Mouse (Mus musculus) hindbrain, embryonic 15.5 days (tissue): ENCODE results near the gene Kcnk5. TPM values are rescaled to one million over a fixed set of nuclear protein-coding genes. Genes with fewer than 3 reads are reported as not detected.

Experiments
- ATAC-seq: fragments of 200-750 bp; cut with Nextera tagmentation; 2 replicates; pipeline ENCODE4 v1.8.0; 2017; ENCODE audit warnings: low read depth, moderate number of reproducible peaks, moderate TSS enrichment; ENCODE audit not compliant: low FRiP score
- H3K27ac ChIP-seq: fragments of 300-500 bp; sonication (generic); replicated peaks from 2 replicates; pipeline ENCODE4 v1.5.1; 2015; ENCODE audit warnings: mild to moderate bottlenecking, inconsistent platforms
- H3K27me3 ChIP-seq: fragments of 300-500 bp; sonication (generic); 2 replicates; pipeline ENCODE4 v1.6.1; 2015; ENCODE audit warnings: control low read depth, inconsistent platforms
- H3K36me3 ChIP-seq: fragments of 300-500 bp; sonication (generic); 2 replicates; pipeline ENCODE4 v1.6.1; 2015; ENCODE audit warnings: control low read depth, inconsistent platforms
- H3K4me1 ChIP-seq: fragments of 300-500 bp; sonication (generic); replicated peaks from 2 replicates; pipeline ENCODE4 v1.6.1; 2015; ENCODE audit warnings: control low read depth, inconsistent platforms
- H3K4me2 ChIP-seq: fragments of 300-500 bp; sonication (generic); 2 replicates; pipeline ENCODE4 v1.6.1; 2015; ENCODE audit warnings: moderate library complexity, mild to moderate bottlenecking, inconsistent platforms
- H3K4me3 ChIP-seq: fragments of 300-500 bp; sonication (generic); 2 replicates; pipeline ENCODE4 v1.5.1; 2015; ENCODE audit warnings: mild to moderate bottlenecking, inconsistent platforms
- H3K9ac ChIP-seq: fragments of 300-500 bp; sonication (generic); 2 replicates; pipeline ENCODE4 v1.6.1; 2015; ENCODE audit warnings: inconsistent platforms
- H3K9me3 ChIP-seq: fragments of 300-500 bp; sonication (generic); 2 replicates; pipeline ENCODE4 v1.6.1; 2016; ENCODE audit warnings: control low read depth, inconsistent platforms
- WGBS: fragments of 180-500 bp; shearing (Covaris S2); methylation state at CpG from one replicate; pipeline ENCODE4 v1.1.7; 2015; 5-methylcytosine and 5-hydroxymethylcytosine counted together
- polyA plus RNA-seq: library from polyadenylated mRNA; unstranded; fragments of >200 nt; fragmentation: Nextera tagmentation; extraction: Ambion mirVana; gene quantifications from 2 replicates; pipeline ENCODE4 v1.2.1, GENCODE M21; 2015

The Kcnk5 gene
- 1.3 and 1.9 TPM in 2 replicates for polyA plus RNA-seq

DNA sequence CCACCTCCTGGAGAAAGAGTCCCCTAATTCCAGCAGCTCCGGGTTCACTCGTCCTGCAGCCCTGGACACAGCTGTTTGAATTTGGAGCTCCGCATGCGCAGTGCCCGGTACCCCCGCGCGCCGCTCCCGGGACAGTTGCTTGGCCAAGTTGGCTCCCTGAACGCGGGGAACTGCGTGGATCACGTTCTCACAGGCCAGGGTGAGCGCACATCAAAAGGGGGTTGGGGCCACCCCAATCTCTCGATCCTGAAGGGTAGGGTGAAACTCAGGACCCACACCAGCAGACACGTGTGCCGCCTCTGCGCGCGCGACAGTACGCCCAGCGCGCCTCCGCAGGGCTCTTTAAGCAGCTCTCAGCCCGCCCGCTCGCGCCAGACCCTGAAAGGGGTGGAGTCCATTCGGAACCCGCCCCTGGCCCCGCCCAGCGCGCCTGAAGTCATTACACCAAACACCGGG, at the start of gene Kcnk5:
Kcnk5 (minus strand) TSS at position 344 of the 456 bp plus-strand sequence.
- 0% methylated on average over 36 of the region's 36 CpGs for WGBS
- H3K4me1 ChIP-seq, result peaks cover 11% of the 10 kb centered on the region

GRCm38 (mm10) chr14:20230063-20230491, 48.5 kb upstream of the Kcnk5 start:
- no peak for ATAC-seq
- Histone ChIP-seq H3K4me1 (peaks cover 8% of the 10 kb centered on the region), H3K27me3 (no peaks in the 10 kb centered on the region), H3K4me2 (no peak overlapping the region), H3K36me3 (no peaks in the 10 kb centered on the region), H3K4me3 (no peak overlapping the region), H3K27ac (no peak overlapping the region), H3K9me3 (no peaks in the 10 kb centered on the region), H3K9ac (no peak overlapping the region)
- WGBS, result 85% methylated on average over 7 of the region's 7 CpGs

More for the DNA sequence above, at the start of gene Kcnk5:
- H3K9ac ChIP-seq, result peak within 1 kb of the TSS; percentile 34; the same call in 1 of the 2 replicates
- H3K9me3 ChIP-seq, result no peaks in the 10 kb centered on the region
- no peak within 1 kb of the TSS for H3K27ac ChIP-seq
- ATAC-seq, result peak; percentile 96
- no peaks in the 10 kb centered on the region for H3K36me3 ChIP-seq
- peak within 1 kb of the TSS; percentile 95 for H3K4me2 ChIP-seq
- H3K4me3 ChIP-seq, result peak within 1 kb of the TSS; percentile 58
- peaks cover 9% of the 10 kb centered on the region for H3K27me3 ChIP-seq

DNA sequence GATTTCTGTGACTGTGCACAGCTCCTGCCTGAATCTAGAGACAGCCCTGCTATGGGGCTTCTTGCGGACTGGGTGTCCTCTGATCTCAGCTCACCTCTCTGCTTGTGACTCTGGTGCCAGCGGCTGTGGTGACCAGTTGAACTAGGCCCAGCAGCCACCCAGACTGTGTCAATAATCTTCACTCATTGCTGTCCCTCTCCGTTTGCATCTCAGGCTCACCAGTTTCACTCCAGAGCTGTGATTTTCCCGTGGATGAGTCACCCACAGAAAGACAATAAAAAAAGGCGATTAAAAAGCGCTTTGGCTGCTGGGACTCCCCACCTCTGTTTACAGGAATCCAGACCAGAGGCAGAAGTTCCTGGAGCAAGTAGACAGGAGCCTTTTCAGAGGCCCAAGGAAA, 47.8 kb upstream of the Kcnk5 start:
- Histone ChIP-seq H3K4me3 (no peak overlapping the region), H3K27me3 (no peaks in the 10 kb centered on the region), H3K36me3 (no peaks in the 10 kb centered on the region), H3K4me2 (no peak overlapping the region), H3K4me1 (peaks cover 13% of the 10 kb centered on the region), H3K9ac (no peak overlapping the region), H3K27ac (no peak overlapping the region), H3K9me3 (no peaks in the 10 kb centered on the region)
- no peak for ATAC-seq
- WGBS, result 74% methylated on average over 6 of the region's 6 CpGs

DNA sequence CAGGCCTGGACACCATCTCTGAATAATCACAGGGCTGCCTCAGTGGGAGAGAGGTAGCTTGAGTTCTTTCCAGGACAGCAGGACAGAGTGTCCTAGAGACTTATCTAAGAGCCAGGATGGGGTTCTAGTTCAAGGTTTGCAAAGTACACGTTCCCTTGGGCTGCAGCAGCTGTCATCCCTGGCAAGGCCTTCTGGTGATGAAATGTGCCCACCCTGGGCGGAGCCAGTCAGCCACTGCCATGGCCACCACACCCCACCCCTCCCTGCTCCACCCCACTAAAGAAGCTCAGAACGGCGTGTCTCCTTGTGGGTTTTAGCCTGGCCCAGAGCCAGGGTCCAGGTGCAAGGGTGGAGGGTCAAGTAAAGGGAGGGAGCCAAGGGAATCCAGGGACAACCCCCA, 46.7 kb upstream of the Kcnk5 start:
- Histone ChIP-seq H3K4me3 (no peak overlapping the region), H3K9me3 (no peaks in the 10 kb centered on the region), H3K4me1 (peaks cover 15% of the 10 kb centered on the region), H3K36me3 (no peaks in the 10 kb centered on the region), H3K27ac (no peak overlapping the region), H3K4me2 (no peak overlapping the region), H3K9ac (no peak overlapping the region), H3K27me3 (no peaks in the 10 kb centered on the region)
- 77% methylated on average over 4 of the region's 4 CpGs for WGBS
- ATAC-seq, result no peak

DNA sequence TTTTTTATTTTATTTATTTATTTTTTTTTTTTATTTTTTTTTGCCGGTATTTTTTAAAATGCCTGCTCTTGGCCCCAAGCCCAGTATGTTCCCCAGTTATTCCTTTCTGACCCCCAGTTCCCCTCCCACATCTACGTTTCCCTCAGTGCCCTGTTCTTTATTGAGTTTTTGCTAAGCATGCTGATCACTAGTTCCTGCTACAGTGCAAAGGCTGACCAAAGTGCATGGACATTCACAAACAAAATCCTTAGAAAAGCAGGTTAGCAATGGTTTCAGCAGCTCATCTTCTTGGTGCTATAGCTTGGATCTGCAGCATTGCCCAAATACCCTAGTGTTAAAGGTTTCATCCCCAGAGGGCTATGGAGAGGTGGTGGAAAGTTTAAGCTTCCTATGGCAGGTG, 45.4 kb upstream of the Kcnk5 start:
- H3K9ac ChIP-seq, result no peak overlapping the region
- WGBS, result 45% methylated on average over 2 of the region's 2 CpGs
- no peak overlapping the region for H3K4me3 ChIP-seq
- no peak for ATAC-seq
- no peaks in the 10 kb centered on the region for H3K27me3 ChIP-seq
- no peak overlapping the region for H3K4me2 ChIP-seq
- H3K9me3 ChIP-seq, result no peaks in the 10 kb centered on the region
- no peak overlapping the region for H3K27ac ChIP-seq
- peaks cover 15% of the 10 kb centered on the region for H3K4me1 ChIP-seq
- H3K36me3 ChIP-seq, result no peaks in the 10 kb centered on the region

- Histone ChIP-seq H3K27ac (no peak overlapping the region), H3K27me3 (no peaks in the 10 kb centered on the region), H3K9me3 (no peaks in the 10 kb centered on the region), H3K36me3 (no peaks in the 10 kb centered on the region), H3K4me3 (no peak overlapping the region), H3K4me1 (peaks cover 15% of the 10 kb centered on the region), H3K9ac (no peak overlapping the region), H3K4me2 (no peak overlapping the region)
- ATAC-seq, result peak; percentile 52; the same call in 1 of the 2 replicates
- 36% methylated on average over 7 of the region's 7 CpGs for WGBS
Measured at GRCm38 (mm10) chr14:20226488-20226887, 44.9 kb upstream of the Kcnk5 start.

DNA sequence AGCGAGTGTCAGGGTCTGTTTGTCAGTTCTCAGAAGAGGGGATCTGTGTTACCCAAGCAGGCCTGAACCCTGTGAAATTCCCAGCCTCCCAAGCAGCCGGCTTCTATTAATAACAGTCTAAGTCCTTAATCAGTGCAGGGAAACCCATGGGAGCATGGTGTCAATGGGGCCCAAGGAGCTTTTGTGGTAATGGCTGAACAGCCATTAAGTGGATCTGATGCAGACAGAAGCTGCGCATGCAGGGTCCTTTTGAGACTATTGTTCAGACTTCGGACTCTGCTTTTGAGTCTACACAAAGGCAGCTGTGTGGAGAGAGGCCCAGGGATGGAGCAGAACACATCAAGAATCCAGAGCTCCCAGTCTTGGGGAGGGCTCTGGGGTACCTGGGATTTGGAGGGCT, 43.9 kb upstream of the Kcnk5 start:
- H3K4me1 ChIP-seq, result peaks cover 15% of the 10 kb centered on the region
- no peaks in the 10 kb centered on the region for H3K9me3 ChIP-seq
- no peak overlapping the region for H3K4me3 ChIP-seq
- WGBS, result 18% methylated on average over 4 of the region's 4 CpGs
- peak; percentile 40; the same call in 1 of the 2 replicates for ATAC-seq
- no peak overlapping the region for H3K27ac ChIP-seq
- H3K9ac ChIP-seq, result no peak overlapping the region
- H3K27me3 ChIP-seq, result no peaks in the 10 kb centered on the region
- no peaks in the 10 kb centered on the region for H3K36me3 ChIP-seq
- no peak overlapping the region for H3K4me2 ChIP-seq

GRCm38 (mm10) chr14:20224576-20225218, 43.1 kb upstream of the Kcnk5 start:
- Histone ChIP-seq H3K4me3 (no peak overlapping the region), H3K4me2 (no peak overlapping the region), H3K4me1 (peaks cover 15% of the 10 kb centered on the region), H3K9me3 (no peaks in the 10 kb centered on the region), H3K9ac (no peak overlapping the region), H3K27me3 (no peaks in the 10 kb centered on the region), H3K36me3 (no peaks in the 10 kb centered on the region), H3K27ac (no peak overlapping the region)
- WGBS, result 50% methylated on average over 10 of the region's 10 CpGs
- ATAC-seq, result no peak

GRCm38 (mm10) chr14:20224163-20224562, 42.6 kb upstream of the Kcnk5 start:
- 23% methylated on average over 4 of the region's 4 CpGs for WGBS
- Histone ChIP-seq H3K27me3 (no peaks in the 10 kb centered on the region), H3K4me3 (no peak overlapping the region), H3K9ac (no peak overlapping the region), H3K9me3 (no peaks in the 10 kb centered on the region), H3K36me3 (no peaks in the 10 kb centered on the region), H3K27ac (no peak overlapping the region), H3K4me2 (no peak overlapping the region), H3K4me1 (peaks cover 15% of the 10 kb centered on the region)
- no peak for ATAC-seq

DNA sequence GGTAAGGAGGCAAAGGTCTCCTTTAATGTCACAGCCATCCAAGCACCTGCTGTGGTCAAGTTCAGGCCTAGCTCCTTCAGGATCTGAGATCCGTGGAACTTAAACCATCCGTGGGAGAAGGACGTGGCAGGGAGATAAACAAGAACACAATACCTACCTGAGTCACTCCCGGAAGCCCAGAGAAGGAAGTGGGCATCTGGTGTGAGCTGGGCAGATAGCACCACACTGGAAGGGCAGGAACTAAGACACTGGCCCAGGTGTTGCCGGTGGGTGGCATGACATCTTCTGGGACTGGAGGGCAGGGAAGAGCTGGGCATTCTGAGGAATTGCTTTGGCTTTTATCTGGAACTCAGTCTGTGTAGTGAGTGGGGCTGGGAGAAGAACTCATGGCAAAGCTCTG, 41.6 kb upstream of the Kcnk5 start:
- no peak overlapping the region for H3K27ac ChIP-seq
- no peaks in the 10 kb centered on the region for H3K36me3 ChIP-seq
- WGBS, result 91% methylated on average over 5 of the region's 5 CpGs
- no peaks in the 10 kb centered on the region for H3K9me3 ChIP-seq
- no peaks in the 10 kb centered on the region for H3K27me3 ChIP-seq
- no peak overlapping the region for H3K4me3 ChIP-seq
- H3K9ac ChIP-seq, result no peak overlapping the region
- no peak for ATAC-seq
- H3K4me2 ChIP-seq, result no peak overlapping the region
- H3K4me1 ChIP-seq, result peaks cover 15% of the 10 kb centered on the region

DNA sequence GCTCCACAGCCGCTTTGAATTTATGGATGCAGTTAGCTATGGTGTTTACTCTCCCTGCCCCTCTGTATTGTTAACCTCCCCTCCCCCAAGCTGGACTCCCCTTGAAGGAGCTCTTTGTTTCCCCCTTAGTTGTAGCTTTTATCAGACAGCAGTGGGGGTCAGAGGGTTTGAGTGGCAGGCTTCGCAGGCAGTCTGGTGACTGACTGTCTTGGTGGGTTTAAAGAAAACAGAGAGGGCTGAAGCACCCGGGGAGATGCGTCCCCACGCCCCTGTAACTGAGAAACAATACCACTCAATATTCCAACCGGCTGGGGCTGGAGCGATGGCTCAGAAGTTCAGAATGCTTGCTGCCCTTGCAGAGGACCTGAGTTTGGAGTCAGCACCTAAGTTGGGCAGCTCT, 39.5 kb upstream of the Kcnk5 start:
- H3K4me2 ChIP-seq, result no peak overlapping the region
- no peak for ATAC-seq
- H3K36me3 ChIP-seq, result no peaks in the 10 kb centered on the region
- no peak overlapping the region for H3K27ac ChIP-seq
- no peak overlapping the region for H3K4me3 ChIP-seq
- 18% methylated on average over 7 of the region's 7 CpGs for WGBS
- no peaks in the 10 kb centered on the region for H3K27me3 ChIP-seq
- peaks cover 15% of the 10 kb centered on the region for H3K4me1 ChIP-seq
- no peak overlapping the region for H3K9ac ChIP-seq
- no peaks in the 10 kb centered on the region for H3K9me3 ChIP-seq

GRCm38 (mm10) chr14:20219849-20220248, 38.2 kb upstream of the Kcnk5 start:
- H3K4me2 ChIP-seq, result no peak overlapping the region
- ATAC-seq, result no peak
- H3K27ac ChIP-seq, result no peak overlapping the region
- WGBS, result 52% methylated on average over 1 of the region's 1 CpGs
- no peaks in the 10 kb centered on the region for H3K9me3 ChIP-seq
- H3K4me1 ChIP-seq, result 0 out of 2 replicates have a peak, but pooled peaks cover 5% of the 10 kb centered on the region
- H3K36me3 ChIP-seq, result no peaks in the 10 kb centered on the region
- H3K9ac ChIP-seq, result no peak overlapping the region
- H3K4me3 ChIP-seq, result no peak overlapping the region
- H3K27me3 ChIP-seq, result no peaks in the 10 kb centered on the region
